Comparison of ENCODE assay signal across 17 mouse cellular contexts in genomic region chr16:8916091-8916490, GRCm38 (mm10).
A peak's percentile ranks its signal among the peaks of the same experiment; 100 is the strongest.
DNase-seq lines count a peak whose midpoint lies in the region; ATAC-seq and TF ChIP-seq lines count a peak whose summit lies in the region.
"Had no signal": no experiment of that assay in that cellular context is flagged by ENCODE, and none has a peak within 500 bp of the region (broad histone marks: within the 10 kb centered on the region; RNA-seq: fewer than 3 reads in every experiment).

No protein-coding gene starts in this region.

- TF ChIP-seq CTCF in forebrain, postnatal 0 days (IDR thresholded peaks at IDR 0.05; ENCODE audit: low read depth) = no peak
- TF ChIP-seq CTCF in lung, postnatal 0 days (IDR thresholded peaks at IDR 0.05) = no peak

- H3K36me3 ChIP-seq in forebrain, postnatal 0 days (ENCODE audit: insufficient read depth) = no peaks in the 10 kb centered on the region
- H3K36me3 ChIP-seq in forebrain, embryonic 14.5 days (ENCODE audit: control insufficient read depth, insufficient read depth, low read length) = no peaks in the 10 kb centered on the region
- no peaks in the 10 kb centered on the region for H3K36me3 ChIP-seq in lung, postnatal 0 days (ENCODE audit: insufficient read depth, low read length)
- H3K36me3 ChIP-seq: embryonic facial prominence, embryonic 13.5 days; forebrain, embryonic 12.5 days; G1E; intestine, embryonic 15.5 days had no signal

- no peak for TF ChIP-seq EP300 in lung, postnatal 0 days (IDR thresholded peaks at IDR 0.05)

- H3K4me1 ChIP-seq in forebrain, postnatal 0 days (ENCODE audit: insufficient read depth) = no peaks in the 10 kb centered on the region
- no peaks in the 10 kb centered on the region for H3K4me1 ChIP-seq in forebrain, embryonic 14.5 days (ENCODE audit: control insufficient read depth, insufficient read depth, low read length)
- no peaks in the 10 kb centered on the region for H3K4me1 ChIP-seq in lung, postnatal 0 days (ENCODE audit: insufficient read depth, low read depth, low read length)
- H3K4me1 ChIP-seq: embryonic facial prominence, embryonic 13.5 days; intestine, embryonic 15.5 days had no signal

- ATAC-seq in forebrain, postnatal 0 days = peak; percentile 74
- no peak for ATAC-seq in forebrain, embryonic 14.5 days
- no peak for ATAC-seq in lung, postnatal 0 days
- ATAC-seq: intestine, embryonic 15.5 days had no signal

- no peak overlapping the region for H3K4me2 ChIP-seq in forebrain, postnatal 0 days (ENCODE audit: low read depth)
- no peak overlapping the region for H3K4me2 ChIP-seq in forebrain, embryonic 14.5 days (ENCODE audit: low read length)
- no peak overlapping the region for H3K4me2 ChIP-seq in lung, postnatal 0 days (replicated peaks; ENCODE audit: low read depth, low read length)
- H3K4me2 ChIP-seq: embryonic facial prominence, embryonic 13.5 days; forebrain, embryonic 12.5 days; intestine, embryonic 15.5 days had no signal

- WGBS in forebrain, postnatal 0 days = 39% methylated on average over 6 of the region's 7 CpGs
- 55% methylated on average over 7 of the region's 7 CpGs for WGBS in forebrain, embryonic 14.5 days
- WGBS in lung, postnatal 0 days = 62% methylated on average over 7 of the region's 7 CpGs

- H3K27me3 ChIP-seq in forebrain, postnatal 0 days (ENCODE audit: insufficient read depth, low read length) = no peaks in the 10 kb centered on the region
- no peaks in the 10 kb centered on the region for H3K27me3 ChIP-seq in forebrain, embryonic 14.5 days (replicated peaks; ENCODE audit: control insufficient read depth, insufficient read depth, low read length)
- H3K27me3 ChIP-seq in lung, postnatal 0 days (replicated peaks; ENCODE audit: insufficient read depth, low read length) = no peaks in the 10 kb centered on the region
- H3K27me3 ChIP-seq: embryonic facial prominence, embryonic 13.5 days; forebrain, embryonic 12.5 days; intestine, embryonic 15.5 days had no signal

- H3K9ac ChIP-seq in forebrain, postnatal 0 days = 0 out of 2 replicates have a peak overlapping the region, but pooled peaks have one; percentile 10
- no peak overlapping the region for H3K9ac ChIP-seq in forebrain, embryonic 14.5 days (ENCODE audit: low read length)
- H3K9ac ChIP-seq in lung, postnatal 0 days (replicated peaks; ENCODE audit: low read depth) = no peak overlapping the region
- H3K9ac ChIP-seq: embryonic facial prominence, embryonic 13.5 days; forebrain, embryonic 12.5 days; intestine, embryonic 15.5 days had no signal

- no peaks in the 10 kb centered on the region for H3K9me3 ChIP-seq in forebrain, postnatal 0 days (ENCODE audit: low read length)
- no peaks in the 10 kb centered on the region for H3K9me3 ChIP-seq in forebrain, embryonic 14.5 days (replicated peaks; ENCODE audit: control insufficient read depth, low read length)
- H3K9me3 ChIP-seq in lung, postnatal 0 days (ENCODE audit: low read length) = no peaks in the 10 kb centered on the region
- H3K9me3 ChIP-seq: embryonic facial prominence, embryonic 13.5 days; forebrain, embryonic 12.5 days; G1E; intestine, embryonic 15.5 days had no signal

- H3K4me3 ChIP-seq in forebrain, postnatal 0 days (ENCODE audit: low read depth, low read length) = no peak overlapping the region
- H3K4me3 ChIP-seq in forebrain, embryonic 14.5 days (ENCODE audit: low read depth, low read length) = no peak overlapping the region
- H3K4me3 ChIP-seq in lung, postnatal 0 days (ENCODE audit: low read depth, low read length) = no peak overlapping the region
- H3K4me3 ChIP-seq: embryonic facial prominence, embryonic 13.5 days; forebrain, embryonic 12.5 days; intestine, embryonic 15.5 days had no signal

- 0 out of 2 replicates have a peak overlapping the region, but pooled peaks have one; percentile 29 for H3K27ac ChIP-seq in forebrain, postnatal 0 days (ENCODE audit: low read depth, low read length)
- H3K27ac ChIP-seq in forebrain, embryonic 14.5 days (ENCODE audit: low read depth, low read length) = no peak overlapping the region
- H3K27ac ChIP-seq in lung, postnatal 0 days (ENCODE audit: low read length) = no peak overlapping the region
- H3K27ac ChIP-seq: embryonic facial prominence, embryonic 13.5 days; forebrain, embryonic 12.5 days; intestine, embryonic 15.5 days had no signal

- peak; percentile 47 for DNase-seq in forebrain, postnatal 0 days
- no peak for DNase-seq in forebrain, embryonic 14.5 days (ENCODE audit: low spot score)
- DNase-seq in retina, postnatal 1 day = peak; percentile 19
- DNase-seq in retina, embryonic 14.5 days (ENCODE audit: low spot score) = no peak
- peak; percentile 52 to 54 for DNase-seq in layer of hippocampus, postnatal 36 days
- DNase-seq in telencephalon, adult 2 months (ENCODE audit: low read depth, low spot score) = peak; percentile 55
- no peak for DNase-seq in lung, postnatal 0 days (ENCODE audit: low spot score)
- DNase-seq in kidney, adult 9 months = no peak
- DNase-seq: B cell, adult 2 months; cerebellum, adult 18-20 months; kidney, postnatal 4 days; lung, adult 18-20 months; thymus, postnatal 4 days had no signal

Comparison
In these comparisons a context has a peak if more than half of its experiments do, and no peak if none do; other contexts are left out.
1. DNase-seq: peak in forebrain, postnatal 0 days (single experiment), retina, postnatal 1 day (single experiment), layer of hippocampus, postnatal 36 days (2 of 2) and telencephalon, adult 2 months (single experiment); none in forebrain, embryonic 14.5 days (single experiment), retina, embryonic 14.5 days (single experiment), lung, postnatal 0 days (single experiment) and kidney, adult 9 months (single experiment).